Mouse (Mus musculus) lung, adult 2 months (tissue): Measurements from ENCODE around the gene Higd1c.

ENCODE experiments used
- CTCF ChIP-seq: fragments of 200-500 bp; IDR thresholded peaks from 2 replicates; pipeline ENCODE4 v1.5.1; 2011; ENCODE audit warnings: mild to moderate bottlenecking, low read length, control low read depth; ENCODE audit not compliant: insufficient read depth
- POLR2A ChIP-seq: fragments of 200-500 bp; IDR thresholded peaks from 2 replicates; pipeline ENCODE4 v1.6.1; 2011; ENCODE audit warnings: low read depth, mild to moderate bottlenecking, control low read depth, low read length, borderline replicate concordance; ENCODE audit errors: extremely low read depth

GRCm38 (mm10) chr15:100413306-100413705 lies 49.0 kb downstream of the Higd1c start:
- TF ChIP-seq POLR2A, result no peak
- TF ChIP-seq CTCF, result no peak
